Mouse (Mus musculus): Measurements from ENCODE around the gene Tex101.

- no peak for TF ChIP-seq POLR2A (IDR thresholded peaks at IDR 0.05; ENCODE audit: low read depth, low read length)
- TF ChIP-seq CTCF (IDR thresholded peaks at IDR 0.05; ENCODE audit: borderline replicate concordance, insufficient read depth, low read length), result peak; percentile 52; the same call in 1 of the 2 replicates
Measured at GRCm38 (mm10) chr7:24642491-24642890, 34.0 kb downstream of the Tex101 start.

All from embryonic fibroblast, embryonic 13.5 days (primary cell).